Mouse (Mus musculus) liver, adult 2 months (tissue): ENCODE data around the gene Fam102b. TPM values are rescaled to one million over a fixed set of nuclear protein-coding genes. Genes with fewer than 3 reads are reported as not detected.

Experiments
- DNase-seq: peaks from one replicate; pipeline ENCODE4 v3.0.0-alpha.2; 2011; ENCODE audit warnings: low read depth, low spot score; ENCODE audit errors: extremely low read depth
- H3K27ac ChIP-seq: fragments of 200-500 bp; replicated peaks from 2 replicates; pipeline ENCODE4 v1.5.1; 2012; ENCODE audit warnings: low read depth, mild to moderate bottlenecking, control low read depth, inconsistent platforms, low read length; ENCODE audit not compliant: insufficient read depth
- H3K27me3 ChIP-seq: fragments of 200-500 bp; 2 replicates; pipeline ENCODE4 v1.6.1; 2012; ENCODE audit warnings: mild to moderate bottlenecking, moderate library complexity, low read length, inconsistent platforms; ENCODE audit not compliant: control insufficient read depth, insufficient read depth
- H3K36me3 ChIP-seq: fragments of 200-500 bp; 2 replicates; pipeline ENCODE4 v1.6.1; 2012; ENCODE audit warnings: low read length, inconsistent platforms; ENCODE audit not compliant: control insufficient read depth, insufficient read depth
- H3K4me1 ChIP-seq: fragments of 200-500 bp; 2 replicates; pipeline ENCODE4 v1.6.1; 2011; ENCODE audit warnings: low read length; ENCODE audit not compliant: control insufficient read depth, insufficient read depth
- H3K4me3 ChIP-seq: fragments of 200-500 bp; 2 replicates; pipeline ENCODE4 v1.5.1; 2011; ENCODE audit warnings: low read depth, mild to moderate bottlenecking, control low read depth, low read length, moderate library complexity; ENCODE audit not compliant: insufficient read depth
- H3K79me2 ChIP-seq: fragments of 200-500 bp; 2 replicates; pipeline ENCODE4 v1.6.1; 2012; ENCODE audit warnings: inconsistent platforms, mild to moderate bottlenecking, low read length, moderate library complexity; ENCODE audit not compliant: control insufficient read depth, insufficient read depth
- H3K9ac ChIP-seq: fragments of 200-500 bp; 2 replicates; pipeline ENCODE4 v1.6.1; 2012; ENCODE audit warnings: low read depth, mild to moderate bottlenecking, control low read depth, inconsistent platforms, low read length
- CTCF ChIP-seq: fragments of 200-500 bp; IDR thresholded peaks from 2 replicates; pipeline ENCODE4 v1.5.1; 2011; ENCODE audit warnings: low read depth, low read length, control low read depth
- POLR2A ChIP-seq: fragments of 200-500 bp; IDR thresholded peaks from 2 replicates; pipeline ENCODE4 v1.6.1; 2011; ENCODE audit warnings: low read length, control low read depth; ENCODE audit not compliant: insufficient read depth; ENCODE audit errors: extremely low read depth
- WGBS: fragments of 180-500 bp; shearing (Covaris S2); methylation state at CpG from one replicate; pipeline ENCODE4 v1.1.7; 2018; 5-methylcytosine and 5-hydroxymethylcytosine counted together
- polyA plus RNA-seq: library from polyadenylated mRNA; depleted of rRNA; stranded (reverse); fragments of >200 nt; gene quantifications from 2 replicates; pipeline ENCODE4 v1.2.3, GENCODE M21; 2012; rRNA removed
- total RNA-seq: library from RNA; depleted of rRNA; stranded (reverse); fragments of >200 nt; gene quantifications from 2 replicates; pipeline ENCODE4 v1.2.3, GENCODE M21; 2014; rRNA removed

Fam102b gene
- 1.8 and 2.1 TPM in 2 replicates for total RNA-seq
- 0.19 and 0.28 TPM in 2 replicates for polyA plus RNA-seq

DNA sequence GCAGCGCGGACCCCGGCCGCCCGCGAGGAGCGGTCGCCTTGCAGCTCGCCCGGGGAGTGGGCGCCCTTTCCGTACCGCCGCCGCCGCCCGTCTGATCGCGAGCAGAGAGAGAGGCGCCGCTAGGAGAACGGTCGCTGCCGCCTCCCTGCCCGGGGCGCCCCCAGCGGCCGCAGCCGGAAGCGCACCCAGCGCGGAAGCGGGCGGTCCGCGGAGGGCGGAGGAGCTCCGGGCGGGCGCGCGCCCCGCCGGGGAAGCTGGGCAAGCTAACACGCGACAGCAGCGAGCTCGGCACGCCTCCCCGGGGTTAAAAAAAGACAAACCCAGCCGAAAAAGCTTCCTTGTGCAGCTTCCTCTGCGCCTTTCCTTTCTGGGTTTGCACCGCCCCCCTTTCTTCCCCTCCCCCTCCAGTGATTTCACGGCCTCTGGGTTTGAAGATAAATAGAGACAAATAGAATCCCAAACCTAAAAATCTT is at the start of gene Fam102b:
TSS of gene Fam102b (minus strand) at position 93 of the 473 bp plus-strand sequence.
- H3K27ac ChIP-seq, result no peak within 1 kb of the TSS
- TF ChIP-seq POLR2A, result 0 out of 2 replicates have a peak, but pooled peaks have one; percentile 24
- TF ChIP-seq CTCF, result peak; percentile 81
- H3K36me3 ChIP-seq, result no peaks in the 10 kb centered on the region
- peaks cover 8% of the 10 kb centered on the region; the same call in 1 of the 2 replicates for H3K4me1 ChIP-seq
- peak within 1 kb of the TSS; percentile 64 for H3K4me3 ChIP-seq
- no peaks in the 10 kb centered on the region for H3K27me3 ChIP-seq
- under 1% methylated on average over 53 of the region's 54 CpGs for WGBS
- peak; percentile 41 for DNase-seq
- H3K79me2 ChIP-seq, result no peaks in the 10 kb centered on the region
- H3K9ac ChIP-seq, result peak within 1 kb of the TSS; percentile 75

DNA sequence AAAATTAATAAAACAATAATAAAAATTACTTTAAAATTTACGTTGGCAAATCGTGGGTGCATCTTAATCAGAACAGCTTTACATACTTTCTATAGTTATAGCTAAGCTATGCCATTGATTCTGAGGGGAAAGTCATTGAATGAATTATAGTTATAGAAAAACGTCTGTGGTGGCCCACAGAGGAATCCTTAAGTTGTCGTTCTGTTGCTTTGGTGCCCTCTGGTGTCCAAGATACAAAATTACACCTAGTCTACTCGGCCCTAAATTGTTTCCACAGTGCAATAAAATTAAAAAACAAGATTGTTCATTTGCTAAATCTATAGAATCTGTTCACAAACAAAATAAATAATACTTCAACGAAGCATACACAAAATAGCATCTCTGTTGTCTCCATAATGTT is 35.6 kb upstream of the Fam102b start:
- Histone ChIP-seq H3K27ac (no peak overlapping the region), H3K4me3 (no peak overlapping the region), H3K36me3 (no peaks in the 10 kb centered on the region), H3K4me1 (no peaks in the 10 kb centered on the region), H3K79me2 (no peaks in the 10 kb centered on the region), H3K27me3 (no peaks in the 10 kb centered on the region), H3K9ac (no peak overlapping the region)
- peak; percentile 39 for DNase-seq
- TF ChIP-seq CTCF (peak; percentile 38), POLR2A (no peak)
- 2% methylated on average over 6 of the region's 6 CpGs for WGBS

DNA sequence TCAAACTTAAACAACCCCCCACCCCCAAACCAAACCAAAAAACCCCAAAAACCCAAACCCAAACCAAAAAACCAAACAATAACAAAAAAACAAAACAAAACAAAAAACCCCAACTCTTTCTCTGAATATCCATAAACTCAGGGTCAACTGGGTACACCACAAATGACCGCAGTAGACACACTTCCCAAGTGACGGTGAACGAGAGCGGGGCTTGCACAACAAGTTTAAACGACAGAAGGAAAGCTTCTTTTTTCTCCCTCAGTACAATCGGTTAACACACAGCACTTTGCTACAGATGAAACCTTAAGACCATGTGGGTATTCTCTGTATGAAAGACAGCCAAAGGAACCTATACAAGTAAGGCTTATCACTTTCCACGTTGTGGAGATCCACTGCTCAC is 35.0 kb upstream of the Fam102b start:
- DNase-seq, result no peak
- H3K9ac ChIP-seq, result no peak overlapping the region
- H3K27me3 ChIP-seq, result no peaks in the 10 kb centered on the region
- TF ChIP-seq POLR2A, result no peak
- no peak for TF ChIP-seq CTCF
- no peak overlapping the region for H3K4me3 ChIP-seq
- no peak overlapping the region for H3K27ac ChIP-seq
- no peaks in the 10 kb centered on the region for H3K4me1 ChIP-seq
- H3K79me2 ChIP-seq, result no peaks in the 10 kb centered on the region
- WGBS, result 43% methylated on average over 7 of the region's 7 CpGs
- no peaks in the 10 kb centered on the region for H3K36me3 ChIP-seq

DNA sequence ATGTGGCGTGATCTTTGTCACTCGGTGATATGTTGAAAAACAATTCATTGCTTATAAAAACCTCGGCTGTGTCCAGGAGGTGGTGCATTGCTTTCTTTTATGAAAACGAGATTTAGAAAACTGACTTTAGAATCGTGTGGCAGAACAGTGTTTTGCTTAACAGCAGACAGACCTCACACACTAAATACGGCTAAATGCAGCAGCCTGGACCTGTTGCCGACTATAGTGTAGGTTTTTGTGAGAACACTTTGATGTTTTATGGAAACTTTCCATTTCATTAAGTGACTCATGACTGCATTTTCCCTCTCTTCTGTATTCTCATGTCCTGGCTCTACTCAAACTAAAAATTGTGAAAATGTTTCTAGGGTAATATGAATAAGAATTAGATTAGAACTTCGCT is 32.5 kb upstream of the Fam102b start:
- no peaks in the 10 kb centered on the region for H3K4me1 ChIP-seq
- H3K36me3 ChIP-seq, result no peaks in the 10 kb centered on the region
- H3K27me3 ChIP-seq, result no peaks in the 10 kb centered on the region
- H3K27ac ChIP-seq, result no peak overlapping the region
- 75% methylated on average over 8 of the region's 8 CpGs for WGBS
- TF ChIP-seq CTCF (no peak), POLR2A (no peak)
- H3K79me2 ChIP-seq, result no peaks in the 10 kb centered on the region
- H3K4me3 ChIP-seq, result no peak overlapping the region
- no peak for DNase-seq
- no peak overlapping the region for H3K9ac ChIP-seq

DNA sequence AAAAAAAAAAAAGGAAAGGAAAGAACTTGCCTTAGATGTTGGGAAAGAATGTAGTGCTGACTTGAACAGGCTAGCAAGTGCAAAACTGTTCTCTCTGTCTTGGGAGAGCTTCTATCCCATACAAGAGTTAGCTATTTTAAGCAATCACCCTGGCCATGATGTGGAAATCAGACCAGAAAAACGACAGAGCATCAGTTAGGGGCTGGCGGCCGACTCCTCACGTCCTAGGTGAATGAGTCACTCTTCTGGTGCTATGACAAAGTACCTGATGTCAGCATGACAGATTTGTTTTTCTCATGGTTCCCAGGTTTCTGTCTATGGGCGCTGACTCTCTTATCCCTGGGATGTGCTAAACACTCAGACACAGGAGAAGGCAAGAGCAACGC is 24.5 kb upstream of the Fam102b start:
- Histone ChIP-seq H3K36me3 (no peaks in the 10 kb centered on the region), H3K27ac (no peak overlapping the region), H3K4me1 (no peaks in the 10 kb centered on the region), H3K27me3 (no peaks in the 10 kb centered on the region), H3K79me2 (no peaks in the 10 kb centered on the region), H3K4me3 (no peak overlapping the region), H3K9ac (no peak overlapping the region)
- 70% methylated on average over 6 of the region's 6 CpGs for WGBS
- DNase-seq, result no peak
- TF ChIP-seq POLR2A (no peak), CTCF (no peak)

DNA sequence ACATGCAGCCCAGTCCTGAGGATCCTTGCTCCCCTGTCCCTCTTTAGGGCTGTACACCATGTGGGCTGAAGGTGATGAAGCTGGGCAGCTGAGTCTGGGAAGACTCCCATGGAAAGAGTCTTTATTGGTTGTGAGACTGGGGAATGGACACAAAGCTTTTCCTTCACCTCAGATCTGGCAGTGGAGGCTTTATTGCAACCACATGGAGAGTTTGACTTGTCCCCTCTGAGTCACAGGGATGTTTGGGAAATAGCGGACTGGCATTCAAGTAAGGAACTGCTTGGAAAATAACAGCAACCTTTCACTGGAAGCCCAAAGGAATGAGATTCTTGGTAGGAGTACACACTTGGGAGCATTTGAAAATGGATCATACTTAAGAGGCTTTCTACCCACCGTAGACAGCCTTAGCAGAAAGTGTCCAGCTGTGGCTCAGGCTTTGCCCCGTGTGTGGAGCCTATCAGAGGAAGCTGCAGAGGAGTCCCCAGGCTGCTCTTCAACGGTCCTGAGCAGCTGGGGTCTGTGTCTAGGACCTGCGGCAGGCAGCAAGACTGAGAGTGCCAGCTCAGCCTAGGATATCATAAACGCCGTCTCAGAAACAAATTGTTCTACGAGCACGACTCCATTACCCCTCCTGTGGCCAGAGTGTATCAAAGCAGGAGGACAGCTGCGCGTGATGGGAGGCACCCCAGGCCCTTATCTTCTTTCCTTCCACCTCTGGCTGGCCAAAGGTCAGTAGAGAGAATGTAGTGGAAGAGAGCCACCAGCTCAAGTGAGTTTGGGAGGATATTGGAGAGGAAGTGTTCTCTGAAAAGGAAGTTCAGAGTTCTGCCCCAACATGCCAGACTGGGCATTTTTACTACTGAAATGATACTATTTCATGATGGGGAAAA is 23.9 kb upstream of the Fam102b start:
- Histone ChIP-seq H3K4me1 (no peaks in the 10 kb centered on the region), H3K79me2 (no peaks in the 10 kb centered on the region), H3K4me3 (no peak overlapping the region), H3K27me3 (no peaks in the 10 kb centered on the region), H3K27ac (peak overlapping the region; percentile 31), H3K9ac (no peak overlapping the region), H3K36me3 (no peaks in the 10 kb centered on the region)
- DNase-seq, result peak; percentile 13
- TF ChIP-seq CTCF (no peak), POLR2A (no peak)
- 39% methylated on average over 11 of the region's 11 CpGs for WGBS
